Mouse (Mus musculus): ENCODE results near the gene Zfp982.

DNA sequence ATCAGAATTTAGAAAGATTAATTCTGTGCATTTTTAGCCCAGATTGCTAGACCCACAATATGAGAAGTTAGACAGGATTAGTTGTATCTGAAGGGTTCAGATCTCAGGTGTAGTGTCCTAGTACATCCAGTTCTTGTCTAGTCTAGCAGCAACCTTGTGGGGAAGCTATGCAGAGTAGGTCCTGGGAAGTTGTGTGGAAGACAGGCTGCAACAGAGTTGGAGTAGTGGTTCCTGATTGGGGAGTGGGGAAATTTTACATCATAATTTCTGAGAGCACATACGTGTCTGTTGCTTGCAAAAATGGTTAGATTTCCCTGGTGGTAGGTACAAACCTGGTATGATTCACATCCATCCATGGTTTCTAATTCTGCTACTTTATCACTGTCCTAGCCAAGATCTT lies 32.9 kb downstream of the Zfp982 start:
- TF ChIP-seq CTCF (IDR thresholded peaks at IDR 0.05; ENCODE audit: extremely low read depth, insufficient read depth, insufficient read length, insufficient replicate concordance) (no peak), POLR2A (IDR thresholded peaks at IDR 0.05; ENCODE audit: low read depth, low read length) (no peak)

Data from spleen, adult 2 months (tissue).